Mouse (Mus musculus) stomach, embryonic 16.5 days (tissue): ENCODE results near the gene Nmnat2. TPM values are rescaled to one million over a fixed set of nuclear protein-coding genes. Genes with fewer than 3 reads are reported as not detected.
A peak's percentile ranks its signal among the peaks of the same experiment; 100 is the strongest.

ENCODE experiments used
- ATAC-seq: fragments of 200-750 bp; cut with Nextera tagmentation; 2 replicates; pipeline ENCODE4 v1.8.0; 2017; ENCODE audit warnings: moderate number of reproducible peaks, moderate TSS enrichment; ENCODE audit not compliant: insufficient read depth, low FRiP score
- H3K27ac ChIP-seq: fragments of 300-500 bp; sonication (generic); 2 replicates; pipeline ENCODE4 v1.5.1; 2014; ENCODE audit warnings: low read length
- H3K27me3 ChIP-seq: fragments of 300-500 bp; sonication (generic); 2 replicates; pipeline ENCODE4 v1.6.1; 2014; ENCODE audit warnings: low read length, control low read depth, mixed read lengths; ENCODE audit not compliant: control insufficient read depth, insufficient read depth
- H3K36me3 ChIP-seq: fragments of 300-500 bp; sonication (generic); 2 replicates; pipeline ENCODE4 v1.6.1; 2014; ENCODE audit warnings: low read length; ENCODE audit not compliant: control insufficient read depth, insufficient read depth
- H3K4me1 ChIP-seq: fragments of 300-500 bp; sonication (generic); 2 replicates; pipeline ENCODE4 v1.6.1; 2014; ENCODE audit warnings: low read length, control low read depth, mixed read lengths; ENCODE audit not compliant: control insufficient read depth, insufficient read depth
- H3K4me2 ChIP-seq: fragments of 300-500 bp; sonication (generic); 2 replicates; pipeline ENCODE4 v1.6.1; 2014; ENCODE audit warnings: low read depth, low read length, mixed read lengths
- H3K4me3 ChIP-seq: fragments of 300-500 bp; sonication (generic); replicated peaks from 2 replicates; pipeline ENCODE4 v1.5.1; 2014; ENCODE audit warnings: mild to moderate bottlenecking, low read length
- H3K9ac ChIP-seq: fragments of 300-500 bp; sonication (generic); 2 replicates; pipeline ENCODE4 v1.6.1; 2014; ENCODE audit warnings: low read length
- H3K9me3 ChIP-seq: fragments of 300-500 bp; sonication (generic); replicated peaks from 2 replicates; pipeline ENCODE4 v1.6.1; 2016; ENCODE audit warnings: low read length, control low read depth; ENCODE audit not compliant: control insufficient read depth
- WGBS: fragments of 180-500 bp; shearing (Covaris S2); extraction: QIAGEN DNeasy Blood & Tissue Kit; methylation state at CpG from one replicate; pipeline ENCODE4 v1.1.7; 2014; 5-methylcytosine and 5-hydroxymethylcytosine counted together
- polyA plus RNA-seq: library from polyadenylated mRNA; unstranded; fragments of >200 nt; fragmentation: Nextera tagmentation; extraction: Ambion mirVana; gene quantifications from 2 replicates; pipeline ENCODE4 v1.2.1, GENCODE M21; 2015

The Nmnat2 gene
- polyA plus RNA-seq, 1 experiment from 2014 or later: 2.8 TPM

GRCm38 (mm10) chr1:153095328-153095727 lies 140.5 kb downstream of the Nmnat2 start:
- Histone ChIP-seq H3K27ac (no peak overlapping the region), H3K36me3 (no peaks in the 10 kb centered on the region), H3K4me2 (no peak overlapping the region), H3K4me3 (no peak overlapping the region), H3K27me3 (no peaks in the 10 kb centered on the region), H3K9me3 (no peaks in the 10 kb centered on the region), H3K4me1 (peaks cover 3% of the 10 kb centered on the region; the same call in 1 of the 2 replicates), H3K9ac (no peak overlapping the region)
- 77% methylated on average over 6 of the region's 6 CpGs for WGBS
- ATAC-seq: no peak

DNA sequence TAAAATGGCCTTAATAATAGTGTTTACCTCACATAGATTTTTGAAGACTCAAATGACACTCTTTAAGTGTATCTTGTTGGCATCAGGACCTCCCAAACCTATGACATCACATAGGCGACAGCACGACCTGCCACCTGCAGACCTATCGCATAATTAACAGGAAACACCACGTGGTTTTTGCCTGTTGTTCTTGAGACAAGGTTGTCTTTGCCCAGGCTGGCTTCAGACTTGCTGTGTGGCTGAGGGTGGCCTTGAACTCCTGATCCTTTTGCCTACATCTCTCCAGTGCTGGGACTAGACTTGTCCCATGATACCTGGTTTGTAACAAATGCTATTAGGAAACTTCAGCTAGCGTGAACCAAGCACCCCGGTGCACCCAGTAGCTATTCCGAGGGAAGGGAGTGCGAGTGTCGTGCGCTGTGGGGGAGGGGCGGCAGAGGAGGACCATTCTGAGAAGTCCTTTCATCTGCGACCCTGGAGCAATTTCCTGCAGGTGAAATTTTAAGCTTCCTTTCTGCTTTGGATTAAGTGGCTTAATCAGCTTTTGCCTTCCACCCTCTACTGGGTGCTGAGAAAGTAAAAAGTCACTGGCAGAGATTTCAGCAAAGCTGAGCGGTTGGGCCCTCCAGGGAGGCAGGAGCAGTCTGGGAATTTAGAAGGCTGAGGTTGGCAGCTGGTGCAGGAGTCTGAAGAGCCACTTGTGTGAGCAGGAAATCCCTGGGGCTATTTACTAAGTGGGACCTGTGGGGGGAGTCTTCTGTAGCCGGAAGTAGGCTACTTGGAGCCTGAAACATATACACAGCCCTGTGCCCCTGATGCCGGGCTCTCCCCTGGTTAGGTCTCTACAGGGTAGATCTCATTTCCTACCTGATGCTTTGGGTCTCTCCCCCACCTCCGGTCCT lies 141.3 kb downstream of the Nmnat2 start:
- 30% methylated on average over 16 of the region's 16 CpGs for WGBS
- Histone ChIP-seq H3K4me2 (no peak overlapping the region), H3K9ac (no peak overlapping the region), H3K36me3 (no peaks in the 10 kb centered on the region), H3K4me3 (no peak overlapping the region), H3K4me1 (peaks cover 5% of the 10 kb centered on the region; the same call in 1 of the 2 replicates), H3K27me3 (no peaks in the 10 kb centered on the region), H3K27ac (no peak overlapping the region), H3K9me3 (no peaks in the 10 kb centered on the region)
- no peak for ATAC-seq

GRCm38 (mm10) chr1:153097017-153097675 lies 142.4 kb downstream of the Nmnat2 start:
- no peak for ATAC-seq
- H3K9me3 ChIP-seq: no peaks in the 10 kb centered on the region
- no peaks in the 10 kb centered on the region for H3K27me3 ChIP-seq
- H3K9ac ChIP-seq: no peak overlapping the region
- no peak overlapping the region for H3K4me3 ChIP-seq
- 0 out of 2 replicates have a peak, but pooled peaks cover 6% of the 10 kb centered on the region for H3K4me1 ChIP-seq
- no peak overlapping the region for H3K4me2 ChIP-seq
- 92% methylated on average over 6 of the region's 6 CpGs for WGBS
- no peak overlapping the region for H3K27ac ChIP-seq
- no peaks in the 10 kb centered on the region for H3K36me3 ChIP-seq

- H3K4me2 ChIP-seq: no peak overlapping the region
- H3K36me3 ChIP-seq: no peaks in the 10 kb centered on the region
- H3K9ac ChIP-seq: no peak overlapping the region
- no peaks in the 10 kb centered on the region for H3K27me3 ChIP-seq
- no peaks in the 10 kb centered on the region for H3K9me3 ChIP-seq
- 0 out of 2 replicates have a peak, but pooled peaks cover 6% of the 10 kb centered on the region for H3K4me1 ChIP-seq
- no peak overlapping the region for H3K27ac ChIP-seq
- WGBS: 56% methylated on average over 11 of the region's 11 CpGs
- no peak overlapping the region for H3K4me3 ChIP-seq
- ATAC-seq: no peak
Observed at GRCm38 (mm10) chr1:153098586-153098985, 143.8 kb downstream of the Nmnat2 start.

DNA sequence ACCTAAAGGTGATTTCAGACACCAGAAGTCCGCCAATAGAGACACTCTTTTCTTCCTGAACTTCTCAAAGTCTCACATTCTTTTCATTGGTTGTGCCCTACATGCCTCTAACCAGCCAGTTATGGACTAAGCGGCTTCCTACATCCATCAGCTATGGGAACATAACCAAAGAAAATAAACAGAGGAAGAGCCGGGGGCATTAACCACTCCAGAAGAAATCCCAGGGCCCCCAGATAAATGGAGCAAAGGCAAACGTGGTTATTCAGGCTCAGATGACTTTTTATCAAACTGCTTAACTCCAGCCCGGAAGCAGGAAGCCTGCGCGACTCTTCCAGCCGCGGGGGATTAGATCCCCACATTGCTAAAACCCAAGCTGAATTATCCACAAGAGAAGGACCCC lies 146.1 kb downstream of the Nmnat2 start:
- no peaks in the 10 kb centered on the region for H3K9me3 ChIP-seq
- H3K36me3 ChIP-seq: no peaks in the 10 kb centered on the region
- no peak for ATAC-seq
- H3K27me3 ChIP-seq: no peaks in the 10 kb centered on the region
- WGBS: 16% methylated on average over 9 of the region's 9 CpGs
- H3K4me1 ChIP-seq: 0 out of 2 replicates have a peak, but pooled peaks cover 12% of the 10 kb centered on the region
- peak overlapping the region; percentile 60 for H3K27ac ChIP-seq
- peak overlapping the region; percentile 25; the same call in 1 of the 2 replicates for H3K4me2 ChIP-seq
- H3K9ac ChIP-seq: peak overlapping the region; percentile 36
- no peak overlapping the region for H3K4me3 ChIP-seq

DNA sequence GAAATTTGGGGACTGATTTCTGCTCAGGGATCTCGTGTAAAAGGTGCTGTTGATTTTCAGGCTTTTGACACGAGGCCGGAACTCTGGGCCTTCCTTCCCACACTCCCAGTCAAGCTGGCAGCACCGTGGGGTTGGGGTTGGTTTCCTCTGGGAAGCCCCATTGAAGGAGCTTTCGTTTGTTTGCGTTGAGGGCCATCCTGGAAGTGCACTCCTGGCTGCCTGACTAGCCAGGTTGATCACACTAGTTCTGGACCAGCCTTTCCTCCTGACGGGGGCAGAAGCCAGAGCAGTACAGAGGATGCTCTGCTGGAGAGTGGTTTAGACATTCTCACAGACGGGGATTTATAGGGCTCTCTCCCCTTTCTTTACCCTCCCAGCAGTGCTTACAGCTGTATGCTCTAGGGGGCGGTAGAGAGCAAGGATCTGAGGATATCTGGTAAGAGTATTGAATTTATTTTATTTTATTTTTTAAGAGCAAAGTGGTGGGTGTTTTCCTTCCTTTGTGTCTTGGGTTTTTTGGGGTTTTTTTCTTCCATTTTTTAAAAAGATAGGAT lies 146.6 kb downstream of the Nmnat2 start:
- Histone ChIP-seq H3K36me3 (no peaks in the 10 kb centered on the region), H3K9me3 (no peaks in the 10 kb centered on the region), H3K4me1 (0 out of 2 replicates have a peak, but pooled peaks cover 12% of the 10 kb centered on the region), H3K9ac (peak overlapping the region; percentile 36), H3K27ac (peak overlapping the region; percentile 60), H3K4me3 (no peak overlapping the region), H3K27me3 (no peaks in the 10 kb centered on the region), H3K4me2 (peak overlapping the region; percentile 25; the same call in 1 of the 2 replicates)
- WGBS: 23% methylated on average over 9 of the region's 9 CpGs
- ATAC-seq: peak; percentile 57; the same call in 1 of the 2 replicates

DNA sequence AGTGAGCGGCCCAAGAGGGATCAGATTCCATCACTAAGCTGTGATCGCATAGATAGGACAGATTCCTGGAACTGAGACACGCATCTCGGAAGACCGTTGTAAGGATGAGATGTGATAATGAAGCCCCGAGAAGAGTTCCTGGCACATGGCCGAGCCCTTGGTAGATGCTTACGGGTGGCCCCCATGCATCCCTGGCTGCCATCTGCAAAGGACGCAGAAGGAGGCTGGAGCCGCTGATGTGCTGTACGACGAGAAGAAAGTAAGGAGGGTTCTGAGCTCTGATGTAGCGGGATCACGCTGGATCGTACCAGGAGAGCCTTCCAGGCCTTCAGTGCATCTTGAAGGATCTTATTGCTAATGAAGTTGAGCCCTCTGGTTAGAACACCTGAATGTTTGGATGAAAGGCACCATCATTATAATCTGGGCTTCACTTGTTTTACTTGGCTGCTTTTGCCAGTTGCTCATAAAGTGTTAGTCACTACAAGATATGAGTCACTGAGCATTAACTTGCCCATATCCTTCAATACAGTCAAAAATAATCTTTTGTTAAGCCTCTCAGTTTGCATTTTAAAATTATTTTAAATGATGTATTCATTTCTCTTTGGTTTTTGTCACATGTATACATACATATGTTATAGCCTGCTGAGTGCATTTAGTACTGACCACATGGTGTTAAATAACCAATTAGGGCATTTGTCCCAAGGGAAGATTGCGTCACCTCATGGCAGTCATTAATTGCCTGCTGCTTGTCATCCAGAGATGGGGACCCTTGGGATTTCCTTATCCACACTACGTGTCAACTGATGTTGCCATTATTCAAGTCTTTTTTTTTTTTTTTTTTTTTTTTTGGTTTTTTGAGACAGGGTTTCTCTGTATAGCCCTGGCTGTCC lies 147.7 kb downstream of the Nmnat2 start:
- H3K36me3 ChIP-seq: no peaks in the 10 kb centered on the region
- H3K4me3 ChIP-seq: no peak overlapping the region
- no peaks in the 10 kb centered on the region for H3K27me3 ChIP-seq
- H3K9me3 ChIP-seq: no peaks in the 10 kb centered on the region
- no peak overlapping the region for H3K27ac ChIP-seq
- no peak for ATAC-seq
- H3K4me1 ChIP-seq: 0 out of 2 replicates have a peak, but pooled peaks cover 12% of the 10 kb centered on the region
- no peak overlapping the region for H3K9ac ChIP-seq
- WGBS: 95% methylated on average over 17 of the region's 17 CpGs
- H3K4me2 ChIP-seq: no peak overlapping the region

DNA sequence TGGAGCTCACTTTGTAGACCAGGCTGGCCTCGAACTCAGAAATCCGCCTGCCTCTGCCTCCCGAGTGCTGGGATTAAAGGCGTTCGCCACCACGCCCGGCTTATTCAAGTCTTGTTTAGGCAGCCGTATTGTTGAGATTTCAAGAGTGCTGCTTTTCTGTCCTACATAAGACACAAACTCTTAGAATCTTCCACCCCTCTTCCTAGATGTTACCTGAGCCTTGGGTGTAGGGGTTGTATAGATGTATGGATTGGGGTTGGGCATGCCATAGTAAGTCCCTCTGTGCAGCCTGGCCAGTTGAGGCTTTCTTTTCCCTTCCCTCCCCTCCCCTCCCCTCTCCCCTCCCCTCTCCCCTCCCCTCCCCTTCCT lies 148.4 kb downstream of the Nmnat2 start:
- no peaks in the 10 kb centered on the region for H3K36me3 ChIP-seq
- H3K27me3 ChIP-seq: no peaks in the 10 kb centered on the region
- no peak overlapping the region for H3K4me2 ChIP-seq
- no peaks in the 10 kb centered on the region for H3K9me3 ChIP-seq
- WGBS: 97% methylated on average over 8 of the region's 8 CpGs
- no peak for ATAC-seq
- 0 out of 2 replicates have a peak, but pooled peaks cover 12% of the 10 kb centered on the region for H3K4me1 ChIP-seq
- no peak overlapping the region for H3K9ac ChIP-seq
- no peak overlapping the region for H3K27ac ChIP-seq
- no peak overlapping the region for H3K4me3 ChIP-seq
